Mouse (Mus musculus): Measurements from ENCODE around the gene Neurl1a.

DNA sequence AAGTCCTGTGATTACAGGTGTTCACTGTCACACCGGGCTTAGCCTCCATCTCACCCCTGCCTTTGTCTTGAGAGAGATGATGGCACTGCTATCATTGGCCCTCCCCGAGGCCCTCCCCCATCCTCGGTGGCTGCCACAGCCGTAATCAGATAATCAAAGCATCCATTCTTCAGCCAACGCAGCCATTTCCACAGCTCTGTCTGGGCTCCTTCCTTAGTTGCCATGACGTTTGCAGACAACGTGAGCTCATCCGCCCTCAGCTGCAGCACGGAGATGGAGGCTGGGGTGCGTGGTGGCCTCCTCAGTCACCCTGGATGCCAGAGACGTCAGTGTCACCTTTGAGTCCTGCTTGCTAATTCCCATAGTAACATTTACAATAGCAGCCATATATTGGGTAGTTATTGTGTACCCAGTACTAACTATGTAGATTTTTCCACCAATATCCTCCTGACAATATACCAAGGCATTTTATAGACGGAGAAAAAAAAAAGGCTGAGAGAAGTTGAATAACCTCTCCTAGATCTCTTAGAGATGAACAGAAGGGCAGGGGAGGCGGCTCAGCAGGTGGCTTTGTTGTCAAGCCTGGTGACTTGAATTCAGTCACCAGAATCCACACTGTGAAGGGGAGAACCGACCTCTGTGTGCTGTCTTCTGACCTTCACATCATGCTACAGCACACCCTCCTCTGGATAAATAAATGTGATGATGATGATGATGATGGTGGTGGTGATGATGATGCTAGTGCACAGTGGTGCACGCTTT is 8.1 kb downstream of the Neurl1a start:
- TF ChIP-seq MYOD1 (IDR thresholded peaks at IDR 0.05; ENCODE audit: control insufficient read depth, insufficient read length, low read depth): no peak
- TF ChIP-seq CTCF (IDR thresholded peaks at IDR 0.05; ENCODE audit: control insufficient read depth, insufficient read depth, insufficient read length): no peak
- TF ChIP-seq MAX (IDR thresholded peaks at IDR 0.05): no peak
- no peak for TF ChIP-seq MYOG (IDR thresholded peaks at IDR 0.05; ENCODE audit: control insufficient read depth, extremely low read depth, insufficient read length)

Data from C2C12 (cell line).